Mouse (Mus musculus) embryonic fibroblast, embryonic 13.5 days (primary cell): ENCODE data around the gene Brpf1.

Experiments
- CTCF ChIP-seq: IDR thresholded peaks from 2 replicates; pipeline ENCODE4 v1.5.1; 2011; ENCODE audit warnings: mild to moderate bottlenecking, control low read depth, low read length, moderate library complexity, borderline replicate concordance; ENCODE audit not compliant: insufficient read depth
- POLR2A ChIP-seq: IDR thresholded peaks from 2 replicates; pipeline ENCODE4 v1.6.1; 2011; ENCODE audit warnings: low read depth, mild to moderate bottlenecking, control low read depth, low read length, moderate library complexity

DNA sequence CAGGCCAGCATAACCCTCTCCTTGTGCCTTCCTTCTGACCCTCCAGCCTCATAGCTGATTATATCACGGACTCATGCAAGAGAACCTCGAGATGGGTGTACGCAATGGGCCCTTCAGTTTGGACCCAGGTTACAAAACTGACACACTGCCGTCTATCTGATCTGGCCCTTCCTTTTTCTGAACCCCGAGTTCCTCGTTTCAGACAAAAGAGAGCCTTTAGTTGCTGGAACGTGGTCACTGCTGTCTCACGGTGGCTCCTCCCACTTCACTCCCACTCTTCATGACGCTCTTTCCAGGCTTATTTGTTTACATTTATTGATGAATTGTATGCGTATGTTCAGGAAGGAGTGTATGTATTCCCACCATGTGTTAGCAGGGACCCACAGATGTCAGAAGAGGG lies 44.7 kb downstream of the Brpf1 start:
- TF ChIP-seq CTCF: no peak
- no peak for TF ChIP-seq POLR2A
